Mouse (Mus musculus) heart, adult 2 months (tissue): ENCODE data around the gene Gm26965. TPM values are rescaled to one million over a fixed set of nuclear protein-coding genes. Genes with fewer than 3 reads are reported as not detected.
"Not testable (repeated sequence)": the region's sequence is repeated elsewhere in the genome, so short reads cannot be mapped to it uniquely, and the experiment has no call there.

Experiments
- DNase-seq, 2 experiments: peaks; one replicate each; pipeline ENCODE4 v3.0.0; 2021
- H3K27ac ChIP-seq: fragments of 200-600 bp; 2 replicates; pipeline ENCODE4 v1.8.1; 2022
- H3K27me3 ChIP-seq: fragments of 200-500 bp; 2 replicates; pipeline ENCODE4 v1.6.1; 2012; ENCODE audit warnings: mild to moderate bottlenecking, low read length, inconsistent platforms, mixed read lengths; ENCODE audit not compliant: control insufficient read depth, insufficient read depth
- H3K36me3 ChIP-seq: fragments of 200-500 bp; 2 replicates; pipeline ENCODE4 v1.6.1; 2012; ENCODE audit warnings: low read length, inconsistent platforms; ENCODE audit not compliant: control insufficient read depth, insufficient read depth
- H3K4me1 ChIP-seq: fragments of 200-500 bp; 2 replicates; pipeline ENCODE4 v1.6.1; 2011; ENCODE audit warnings: low read length; ENCODE audit not compliant: control insufficient read depth, insufficient read depth
- H3K4me3 ChIP-seq: fragments of 200-600 bp; 2 replicates; pipeline ENCODE4 v1.8.1; 2022
- H3K79me2 ChIP-seq: fragments of 200-500 bp; replicated peaks from 2 replicates; pipeline ENCODE4 v1.6.1; 2012; ENCODE audit warnings: mild to moderate bottlenecking, inconsistent platforms, low read length, moderate library complexity, mixed read lengths; ENCODE audit not compliant: control insufficient read depth, insufficient read depth
- H3K9ac ChIP-seq: fragments of 200-500 bp; 2 replicates; pipeline ENCODE4 v1.6.1; 2012; ENCODE audit warnings: low read depth, mild to moderate bottlenecking, control low read depth, inconsistent platforms, low read length, mixed read lengths
- CTCF ChIP-seq: fragments of 200-600 bp; IDR thresholded peaks from 2 replicates; pipeline ENCODE4 v1.8.1; 2022; ENCODE audit warnings: antibody characterized with exemption, mild to moderate bottlenecking, moderate library complexity
- EP300 ChIP-seq: fragments of 200-500 bp; IDR thresholded peaks from 2 replicates; pipeline ENCODE4 v1.6.1; 2011; ENCODE audit warnings: low read depth, low read length, control low read depth; ENCODE audit not compliant: insufficient read depth
- POLR2A ChIP-seq: fragments of 200-500 bp; IDR thresholded peaks from 2 replicates; pipeline ENCODE4 v1.6.1; 2011; ENCODE audit warnings: mild to moderate bottlenecking, low read depth, low read length, control low read depth; ENCODE audit not compliant: insufficient read depth
- whole genome bisulfite sequencing: fragments of 180-500 bp; shearing (Covaris S2); methylation state at CpG from one replicate; pipeline ENCODE4 v1.1.7; 2018; 5-methylcytosine and 5-hydroxymethylcytosine counted together
- intact Hi-C: fragments of 180-260 bp; cut with DNase I; formaldehyde crosslinking; loops from one replicate; pipeline ENCODE4 v1.15.1; 2025
- polyA plus RNA-seq: library from polyadenylated mRNA; depleted of rRNA; stranded (reverse); fragments of >200 nt; gene quantifications from 2 replicates; pipeline ENCODE4 v1.2.3, GENCODE M21; 2012
- total RNA-seq, 2 experiments: library from RNA; stranded (reverse); gene quantifications; 2 replicates each; pipeline ENCODE4 v1.2.3; 2021

The Gm26965 gene
- total and polyA plus RNA-seq, 3 experiments: not detected

- Histone ChIP-seq H3K79me2 (no peaks in the 10 kb centered on the region; the same call in 1 of the 2 replicates), H3K4me1 (peaks cover 4% of the 10 kb centered on the region), H3K27me3 (no peaks in the 10 kb centered on the region), H3K27ac (peak within 1 kb of the TSS; percentile 96), H3K4me3 (peak within 1 kb of the TSS; percentile 80), H3K9ac (peak within 1 kb of the TSS; percentile 88), H3K36me3 (peaks cover 16% of the 10 kb centered on the region)
- TF ChIP-seq POLR2A (peak; percentile 78), CTCF (no peak), EP300 (0 out of 2 replicates have a peak, but pooled peaks have one; percentile 70)
- peak; percentile 90 to 92 for DNase-seq
- intact Hi-C loops: loop anchor here (1.0 to 10.0 kb wide), 4 partner anchors 17 to 309 kb away; partner anchors contain the start of genes Rsl1, Zfp58 and Zfp874a
- 1% methylated on average over 20 of the region's 20 CpGs for WGBS
Measured at GRCm38 (mm10) chr13:67483625-67484423, 42.1 kb downstream of the Gm26965 start, which contains the start of gene Zfp874b. Gene Zfp874b, minus strand, starts transcription at chr13:67484258.

- Histone ChIP-seq H3K4me3 (no peak overlapping the region), H3K79me2 (no peaks in the 10 kb centered on the region; the same call in 1 of the 2 replicates), H3K27ac (no peak overlapping the region), H3K4me1 (peaks cover 4% of the 10 kb centered on the region), H3K36me3 (peaks cover 19% of the 10 kb centered on the region), H3K9ac (no peak overlapping the region), H3K27me3 (no peaks in the 10 kb centered on the region)
- no peak for DNase-seq
- TF ChIP-seq CTCF (no peak), POLR2A (no peak), EP300 (no peak)
- WGBS: 62% methylated on average over 4 of the region's 4 CpGs
- intact Hi-C loops: loop anchor here (10.0 kb wide), 1 partner anchor 307 kb away; the partner anchor contains the start of gene Rsl1
Measured at GRCm38 (mm10) chr13:67481528-67481927, 44.4 kb downstream of the Gm26965 start.

GRCm38 (mm10) chr13:67469274-67469673, 56.7 kb downstream of the Gm26965 start:
- Histone ChIP-seq H3K9ac (no peak overlapping the region), H3K79me2 (no peaks in the 10 kb centered on the region), H3K4me1 (no peaks in the 10 kb centered on the region), H3K4me3 (no peak overlapping the region), H3K27ac (no peak overlapping the region), H3K36me3 (peaks cover 4% of the 10 kb centered on the region; the same call in 1 of the 2 replicates), H3K27me3 (no peaks in the 10 kb centered on the region)
- TF ChIP-seq EP300: no peak
- no peak for TF ChIP-seq CTCF
- no peak for TF ChIP-seq POLR2A
- WGBS: 96% methylated on average over 3 of the region's 3 CpGs
- DNase-seq: no peak
- intact Hi-C loops: no loop called here

GRCm38 (mm10) chr13:67463506-67464185, 62.3 kb downstream of the Gm26965 start:
- not testable (repeated sequence) for H3K36me3 ChIP-seq

GRCm38 (mm10) chr13:67452021-67452309, 74.0 kb downstream of the Gm26965 start:
- Histone ChIP-seq H3K27me3 (no peaks in the 10 kb centered on the region), H3K27ac (peak overlapping the region; percentile 89), H3K4me1 (peaks cover 2% of the 10 kb centered on the region), H3K4me3 (peak overlapping the region; percentile 61), H3K79me2 (no peaks in the 10 kb centered on the region), H3K36me3 (no peaks in the 10 kb centered on the region), H3K9ac (peak overlapping the region; percentile 53; the same call in 1 of the 2 replicates)
- DNase-seq: peak in 1 of 2 experiments; percentile 25
- WGBS: 2% methylated on average over 3 of the region's 3 CpGs
- intact Hi-C loops: loop anchor here (2.0 to 10.0 kb wide), 3 partner anchors 73 to 273 kb away; partner anchors contain the start of genes Zfp65 and Zfp748
- no peak for TF ChIP-seq EP300
- TF ChIP-seq CTCF: no peak
- no peak for TF ChIP-seq POLR2A

More at GRCm38 (mm10) chr13:67463506-67464185, 62.3 kb downstream of the Gm26965 start:
- H3K27ac ChIP-seq, H3K27me3 ChIP-seq, H3K4me3 ChIP-seq, H3K4me1 ChIP-seq, H3K9ac ChIP-seq, DNase-seq, H3K79me2 ChIP-seq, intact Hi-C loops: not testable (repeated sequence)
- 73% methylated on average over 3 of the region's 5 CpGs for WGBS
